Mouse (Mus musculus) hindbrain, embryonic 10.5 days (tissue): ENCODE measurements around the gene Aipl1. TPM values are rescaled to one million over a fixed set of nuclear protein-coding genes. Genes with fewer than 3 reads are reported as not detected.

Source experiments
- DNase-seq: peaks from one replicate; pipeline ENCODE4 v3.0.0-alpha.2; 2017; ENCODE audit warnings: low spot score
- H3K27ac ChIP-seq: fragments of 300-500 bp; sonication (generic); 2 replicates; pipeline ENCODE4 v1.5.1; 2016; ENCODE audit warnings: mild to moderate bottlenecking, moderate library complexity
- H3K27me3 ChIP-seq: fragments of 300-500 bp; sonication (generic); 2 replicates; pipeline ENCODE4 v1.6.1; 2016; ENCODE audit warnings: mild to moderate bottlenecking; ENCODE audit not compliant: poor library complexity, insufficient read depth, severe bottlenecking
- H3K36me3 ChIP-seq: fragments of 300-500 bp; sonication (generic); 2 replicates; pipeline ENCODE4 v1.6.1; 2016; ENCODE audit warnings: mild to moderate bottlenecking, moderate library complexity
- H3K4me1 ChIP-seq: fragments of 300-500 bp; sonication (generic); replicated peaks from 2 replicates; pipeline ENCODE4 v1.6.1; 2016; ENCODE audit warnings: mild to moderate bottlenecking
- H3K4me3 ChIP-seq: fragments of 300-500 bp; sonication (generic); 2 replicates; pipeline ENCODE4 v1.5.1; 2016; ENCODE audit warnings: mild to moderate bottlenecking, moderate library complexity
- H3K9me3 ChIP-seq: fragments of 300-500 bp; sonication (generic); 2 replicates; pipeline ENCODE4 v1.6.1; 2016; ENCODE audit warnings: mild to moderate bottlenecking, moderate library complexity
- WGBS: fragments of 180-500 bp; shearing (Covaris S2); methylation state at CpG from one replicate; pipeline ENCODE4 v1.1.7; 2016; 5-methylcytosine and 5-hydroxymethylcytosine counted together
- polyA plus RNA-seq: library from polyadenylated mRNA; unstranded; fragments of >200 nt; fragmentation: Nextera tagmentation; extraction: Ambion mirVana; gene quantifications from 2 replicates; pipeline ENCODE4 v1.2.1, GENCODE M21; 2016

Aipl1 gene
- polyA plus RNA-seq, 1 experiment from 2014 or later = 0.55 TPM

- Histone ChIP-seq H3K27ac (no peak overlapping the region), H3K27me3 (peaks cover 15% of the 10 kb centered on the region), H3K36me3 (peaks cover 48% of the 10 kb centered on the region), H3K4me3 (peak overlapping the region; percentile 80), H3K4me1 (peaks cover 55% of the 10 kb centered on the region), H3K9me3 (no peaks in the 10 kb centered on the region)
- WGBS = 91% methylated on average over 3 of the region's 3 CpGs
- no peak for DNase-seq
These were observed 6.9 kb upstream of the Aipl1 start for GRCm38 (mm10) chr11:72044231-72044630.

DNA sequence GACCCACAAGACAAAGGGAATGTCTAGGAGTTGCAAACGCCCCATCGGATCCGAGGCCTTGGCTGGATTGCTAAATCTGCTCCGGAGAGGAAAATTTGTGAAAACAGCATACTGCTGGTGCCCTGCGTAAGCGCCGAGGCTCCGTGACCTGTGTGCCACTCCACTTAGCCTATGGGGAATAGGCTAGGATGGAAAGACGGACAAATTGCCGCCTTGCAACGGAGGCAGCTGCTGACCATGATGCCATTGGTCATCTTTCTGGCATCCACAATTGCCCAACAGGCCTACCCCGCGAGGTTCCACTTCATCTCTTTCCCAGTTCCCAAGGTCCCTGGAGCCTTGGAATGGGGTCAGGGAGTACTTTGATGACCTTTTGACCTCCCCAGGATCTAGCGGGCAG lies 5.3 kb upstream of the Aipl1 start:
- H3K4me1 ChIP-seq = peaks cover 70% of the 10 kb centered on the region
- H3K27ac ChIP-seq = peak overlapping the region; percentile 95
- peaks cover 9% of the 10 kb centered on the region; the same call in 1 of the 2 replicates for H3K27me3 ChIP-seq
- WGBS = 2% methylated on average over 14 of the region's 14 CpGs
- no peaks in the 10 kb centered on the region for H3K9me3 ChIP-seq
- no peak for DNase-seq
- H3K36me3 ChIP-seq = peaks cover 40% of the 10 kb centered on the region
- peak overlapping the region; percentile 80 for H3K4me3 ChIP-seq

DNA sequence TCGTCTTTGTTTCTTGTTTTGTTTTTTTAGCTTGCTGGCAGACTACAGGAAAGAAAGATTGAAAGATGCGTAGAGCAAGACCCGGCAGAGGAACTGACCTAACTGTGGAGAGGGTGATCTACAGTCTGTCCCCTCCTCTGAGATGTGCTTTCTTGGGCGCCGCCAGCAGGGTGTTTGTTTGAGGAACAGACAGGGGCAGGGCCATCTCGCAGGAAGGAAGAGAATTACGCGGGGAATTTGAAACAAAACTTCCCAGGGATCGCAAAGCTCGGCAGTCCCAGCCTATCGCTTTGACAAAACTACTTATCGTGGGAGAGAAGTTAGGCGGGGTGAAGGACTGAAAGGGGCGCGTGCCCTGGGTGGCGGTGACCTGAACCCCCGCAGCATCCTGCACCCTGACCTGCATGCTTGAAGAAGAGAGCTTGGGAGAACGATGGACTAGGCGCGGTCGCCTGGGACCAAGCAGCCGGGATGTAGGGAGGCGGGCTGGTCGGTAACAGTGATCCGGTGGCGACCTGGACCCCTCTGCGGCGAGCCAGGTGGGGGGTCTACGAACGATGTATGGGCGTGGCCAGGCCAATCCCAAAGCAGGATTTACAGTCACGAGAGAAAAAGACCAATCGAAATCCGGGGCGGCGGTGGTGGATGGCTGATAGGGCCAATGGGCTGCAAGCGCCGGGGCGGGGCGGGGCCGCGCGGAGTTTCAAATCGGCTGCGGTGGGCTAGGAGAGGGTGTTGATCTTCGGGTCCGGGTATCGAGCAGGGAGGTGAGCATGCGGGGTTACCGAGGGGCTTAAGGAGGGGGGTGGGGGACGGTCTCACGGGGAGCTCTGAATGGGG lies 4.7 kb upstream of the Aipl1 start, which contains the start of gene Pimreg:
TSS of gene Pimreg (plus strand) at position 265 of the 840 bp plus-strand sequence.
- peak; percentile 97 for DNase-seq
- H3K27ac ChIP-seq = peak within 1 kb of the TSS; percentile 95
- H3K27me3 ChIP-seq = peaks cover 15% of the 10 kb centered on the region; the same call in 1 of the 2 replicates
- no peaks in the 10 kb centered on the region for H3K9me3 ChIP-seq
- peaks cover 35% of the 10 kb centered on the region for H3K36me3 ChIP-seq
- H3K4me3 ChIP-seq = peak within 1 kb of the TSS; percentile 80
- peaks cover 73% of the 10 kb centered on the region for H3K4me1 ChIP-seq
- under 1% methylated on average over 52 of the region's 52 CpGs for WGBS

DNA sequence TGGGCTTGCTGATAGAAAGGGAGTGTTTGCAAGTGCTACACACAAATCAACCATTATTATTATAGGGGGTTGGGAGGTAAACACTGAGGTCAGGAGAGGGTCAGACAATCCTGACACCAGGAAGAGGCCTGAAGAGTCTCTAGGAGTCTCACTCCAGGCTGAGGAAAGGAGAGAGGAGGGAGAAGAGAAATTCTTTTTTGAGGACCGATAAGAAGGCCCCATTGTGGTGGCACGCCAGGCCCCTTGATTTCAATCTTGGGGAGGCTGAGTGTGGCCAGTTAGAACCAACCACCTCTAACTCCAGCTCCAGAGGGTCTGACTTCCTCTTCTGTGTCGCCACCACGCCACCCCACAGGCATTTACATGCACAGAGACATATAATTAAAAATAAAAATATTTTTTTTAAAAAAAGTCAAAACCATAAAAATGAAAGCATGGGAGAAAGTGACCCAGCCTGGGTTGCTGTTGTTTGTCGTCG lies 4.0 kb upstream of the Aipl1 start:
- Histone ChIP-seq H3K9me3 (no peaks in the 10 kb centered on the region), H3K4me1 (peaks cover 73% of the 10 kb centered on the region), H3K27ac (peak overlapping the region; percentile 95), H3K4me3 (peak overlapping the region; percentile 80), H3K27me3 (peaks cover 21% of the 10 kb centered on the region), H3K36me3 (peaks cover 28% of the 10 kb centered on the region)
- no peak for DNase-seq
- 14% methylated on average over 6 of the region's 6 CpGs for WGBS

- H3K27me3 ChIP-seq = peaks cover 22% of the 10 kb centered on the region
- H3K27ac ChIP-seq = peak overlapping the region; percentile 12; the same call in 1 of the 2 replicates
- H3K4me3 ChIP-seq = 0 out of 2 replicates have a peak overlapping the region, but pooled peaks have one; percentile 11
- DNase-seq = peak; percentile 19
- H3K4me1 ChIP-seq = peaks cover 73% of the 10 kb centered on the region
- H3K36me3 ChIP-seq = peaks cover 13% of the 10 kb centered on the region
- whole genome bisulfite sequencing = 40% methylated on average over 16 of the region's 16 CpGs
- no peaks in the 10 kb centered on the region for H3K9me3 ChIP-seq
These were observed 2.5 kb upstream of the Aipl1 start for GRCm38 (mm10) chr11:72039599-72040386.

DNA sequence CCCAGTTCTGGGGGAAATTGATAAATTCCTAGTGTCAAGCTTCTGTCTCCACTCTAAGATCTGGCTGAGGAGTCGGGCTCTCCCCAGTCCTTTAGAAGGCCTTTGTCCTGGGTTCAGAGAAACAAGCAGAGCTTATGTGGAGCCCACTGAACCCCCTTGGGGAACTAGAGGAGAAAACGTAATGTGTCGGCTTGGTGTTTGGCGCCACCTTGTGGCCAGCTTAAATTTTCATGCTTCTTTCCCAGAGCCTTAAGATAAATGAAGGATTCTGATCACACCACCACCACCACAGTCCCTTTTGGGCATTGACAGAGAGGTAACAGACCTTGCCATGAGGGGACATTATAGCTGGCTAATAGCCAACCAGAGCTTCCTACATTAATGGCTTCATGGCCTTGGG lies 687 bp upstream of the Aipl1 start:
- WGBS = 2% methylated on average over 4 of the region's 4 CpGs
- DNase-seq = peak; percentile 79
- Histone ChIP-seq H3K4me3 (no peak overlapping the region), H3K9me3 (no peaks in the 10 kb centered on the region), H3K36me3 (no peaks in the 10 kb centered on the region), H3K27ac (peak overlapping the region; percentile 62; the same call in 1 of the 2 replicates), H3K4me1 (peaks cover 56% of the 10 kb centered on the region), H3K27me3 (peaks cover 26% of the 10 kb centered on the region)

DNA sequence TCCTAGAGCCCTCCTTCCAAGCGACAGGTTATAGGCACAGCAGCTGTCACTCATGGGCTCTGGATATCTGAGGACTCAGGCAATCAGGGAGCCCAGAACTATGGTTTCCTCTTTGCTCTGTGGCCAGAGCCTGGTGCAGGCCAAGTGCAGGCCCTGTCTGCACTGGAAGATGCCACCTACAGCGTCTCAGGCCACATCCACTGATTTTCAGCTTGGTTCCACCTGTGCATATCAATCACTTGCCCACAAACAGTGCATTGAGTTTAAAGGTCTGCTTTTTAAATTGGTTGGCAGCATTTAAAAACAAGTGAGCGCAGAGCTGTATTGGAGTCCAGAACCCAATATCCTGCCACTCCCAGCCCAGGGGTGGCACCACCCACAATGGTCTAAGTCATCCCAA lies 4.7 kb downstream of the Aipl1 start:
- no peak for DNase-seq
- Histone ChIP-seq H3K36me3 (no peaks in the 10 kb centered on the region), H3K4me3 (no peak overlapping the region), H3K9me3 (no peaks in the 10 kb centered on the region), H3K4me1 (peaks cover 15% of the 10 kb centered on the region), H3K27me3 (peaks cover 40% of the 10 kb centered on the region), H3K27ac (no peak overlapping the region)
- WGBS = 87% methylated on average over 3 of the region's 3 CpGs

DNA sequence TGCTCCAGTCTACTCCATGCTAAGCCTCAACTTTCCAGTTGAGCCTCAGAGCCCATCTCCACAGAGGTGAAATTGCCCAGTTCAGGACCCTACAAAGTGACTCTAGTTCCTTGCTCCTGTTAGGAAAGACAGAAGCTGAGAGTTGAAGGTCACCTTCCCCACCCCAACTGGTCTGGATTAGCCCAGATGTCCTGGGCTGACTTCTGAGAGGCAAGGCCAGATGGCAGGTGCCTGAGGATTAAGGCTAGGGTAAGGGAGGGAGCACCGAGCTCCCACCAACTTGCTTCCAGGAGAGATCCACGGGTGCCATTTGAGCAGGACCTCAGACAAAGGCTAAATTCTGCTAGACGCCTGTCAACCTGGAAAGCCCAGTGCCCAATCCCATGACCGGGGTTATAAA lies 5.2 kb downstream of the Aipl1 start:
- Histone ChIP-seq H3K4me1 (peaks cover 13% of the 10 kb centered on the region), H3K27me3 (peaks cover 35% of the 10 kb centered on the region), H3K27ac (no peak overlapping the region), H3K36me3 (no peaks in the 10 kb centered on the region), H3K9me3 (no peaks in the 10 kb centered on the region), H3K4me3 (no peak overlapping the region)
- no peak for DNase-seq
- 74% methylated on average over 4 of the region's 4 CpGs for WGBS

- no peak for DNase-seq
- H3K4me3 ChIP-seq = no peak overlapping the region
- peaks cover 28% of the 10 kb centered on the region for H3K27me3 ChIP-seq
- 92% methylated on average over 7 of the region's 7 CpGs for whole genome bisulfite sequencing
- no peaks in the 10 kb centered on the region for H3K9me3 ChIP-seq
- no peak overlapping the region for H3K27ac ChIP-seq
- no peaks in the 10 kb centered on the region for H3K36me3 ChIP-seq
- peaks cover 13% of the 10 kb centered on the region for H3K4me1 ChIP-seq
These were observed 6.0 kb downstream of the Aipl1 start for GRCm38 (mm10) chr11:72031353-72031752.

DNA sequence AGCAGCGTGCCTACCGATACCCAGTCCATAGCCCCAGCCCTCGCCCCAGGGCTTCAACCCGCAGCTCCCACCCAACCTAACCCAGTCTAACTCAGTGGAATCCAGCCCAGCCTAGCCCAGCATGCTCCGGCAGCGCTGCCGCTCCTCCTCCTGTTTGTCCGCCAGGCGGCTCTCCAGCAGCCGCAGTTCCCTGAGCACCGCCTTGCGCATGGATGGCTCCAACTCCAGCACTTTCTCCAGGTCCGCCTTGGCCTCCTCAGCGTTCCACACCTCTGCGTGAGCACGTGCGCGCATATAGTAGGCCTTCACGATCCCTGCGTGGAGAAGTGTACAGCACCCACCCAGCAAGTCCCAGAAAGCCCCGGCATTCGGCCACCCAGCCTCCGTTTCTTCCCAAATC lies 8.2 kb downstream of the Aipl1 start:
- H3K27ac ChIP-seq = no peak overlapping the region
- H3K4me1 ChIP-seq = peaks cover 8% of the 10 kb centered on the region
- H3K9me3 ChIP-seq = no peaks in the 10 kb centered on the region
- H3K27me3 ChIP-seq = peaks cover 27% of the 10 kb centered on the region
- no peaks in the 10 kb centered on the region for H3K36me3 ChIP-seq
- whole genome bisulfite sequencing = 22% methylated on average over 23 of the region's 23 CpGs
- H3K4me3 ChIP-seq = no peak overlapping the region
- peak; percentile 67 for DNase-seq

GRCm38 (mm10) chr11:72027836-72028235 lies 9.5 kb downstream of the Aipl1 start:
- no peak overlapping the region for H3K4me3 ChIP-seq
- H3K36me3 ChIP-seq = no peaks in the 10 kb centered on the region
- WGBS = 78% methylated on average over 9 of the region's 9 CpGs
- no peaks in the 10 kb centered on the region for H3K9me3 ChIP-seq
- H3K27me3 ChIP-seq = peaks cover 23% of the 10 kb centered on the region
- H3K4me1 ChIP-seq = peaks cover 17% of the 10 kb centered on the region
- DNase-seq = no peak
- H3K27ac ChIP-seq = no peak overlapping the region

DNA sequence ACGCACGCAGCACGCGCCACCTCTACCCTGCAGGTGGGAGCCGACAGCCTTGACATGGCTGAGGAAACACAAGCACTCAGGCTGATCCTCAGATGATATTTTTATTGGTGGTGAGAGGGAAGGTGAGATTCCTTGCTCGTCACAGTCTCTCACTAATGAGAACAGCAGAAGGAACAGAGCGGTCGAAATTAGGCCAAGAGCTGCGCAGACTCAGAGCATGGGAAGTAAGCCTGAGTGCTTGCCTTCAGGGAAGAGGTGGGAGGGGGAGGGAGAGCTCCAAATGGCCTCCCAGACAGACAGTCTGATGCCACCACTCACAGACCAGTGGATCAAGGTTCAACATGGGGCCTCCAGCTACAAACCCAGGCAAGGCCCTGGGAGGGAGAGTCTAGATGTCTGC lies 10.8 kb downstream of the Aipl1 start:
- peaks cover 23% of the 10 kb centered on the region for H3K27me3 ChIP-seq
- no peaks in the 10 kb centered on the region for H3K36me3 ChIP-seq
- DNase-seq = no peak
- H3K27ac ChIP-seq = no peak overlapping the region
- no peaks in the 10 kb centered on the region for H3K9me3 ChIP-seq
- H3K4me1 ChIP-seq = peaks cover 17% of the 10 kb centered on the region
- 91% methylated on average over 9 of the region's 9 CpGs for WGBS
- no peak overlapping the region for H3K4me3 ChIP-seq

GRCm38 (mm10) chr11:72025843-72026242 lies 11.5 kb downstream of the Aipl1 start:
- Histone ChIP-seq H3K4me3 (no peak overlapping the region), H3K27me3 (peaks cover 20% of the 10 kb centered on the region), H3K27ac (no peak overlapping the region), H3K36me3 (no peaks in the 10 kb centered on the region), H3K9me3 (no peaks in the 10 kb centered on the region), H3K4me1 (peaks cover 17% of the 10 kb centered on the region)
- DNase-seq = peak; percentile 34
- 40% methylated on average over 5 of the region's 5 CpGs for WGBS
